Mouse (Mus musculus): ENCODE measurements around the gene Fkbpl. TPM values are rescaled to one million over a fixed set of nuclear protein-coding genes. Genes with fewer than 3 reads are reported as not detected.

Gene Fkbpl
- polyA plus RNA-seq, 1 experiment: 9.9 TPM

DNA sequence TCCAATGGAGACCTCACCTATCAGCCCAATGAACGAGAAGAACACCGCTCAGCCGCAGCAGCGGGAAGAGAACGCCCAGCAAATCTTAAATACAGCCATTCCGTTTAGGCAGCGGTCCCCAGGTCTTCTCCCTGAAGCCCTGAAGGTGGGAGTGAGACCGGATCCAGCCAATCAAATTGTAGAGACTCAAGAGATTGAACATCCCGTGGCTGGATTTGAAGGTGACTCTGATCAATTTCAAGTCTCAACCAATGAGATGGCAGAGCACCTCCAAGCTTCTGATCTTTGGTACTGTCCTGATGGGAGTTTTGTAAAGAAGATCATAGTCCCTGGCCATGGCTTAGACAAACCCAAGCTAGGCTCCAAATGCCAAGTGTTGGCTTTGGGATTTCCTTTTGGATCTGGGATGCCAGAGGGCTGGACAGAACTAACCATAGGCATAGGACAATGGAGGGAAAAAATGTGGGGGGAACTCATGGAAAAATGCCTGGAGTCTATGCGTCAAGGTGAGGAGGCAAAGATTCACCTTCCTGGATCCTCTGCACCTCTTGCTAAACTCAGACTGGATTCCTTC, 779 bp downstream of the Fkbpl start:
- Histone ChIP-seq H3K79me3 (ENCODE audit: low read depth) (peaks cover 3% of the 10 kb centered on the region), H3K79me2 (ENCODE audit: control insufficient read depth, insufficient read depth) (peaks cover 6% of the 10 kb centered on the region), H3ac (ENCODE audit: control insufficient read depth, insufficient read length, low read depth) (peak overlapping the region; percentile 48), H3K36me3 (ENCODE audit: control insufficient read depth, insufficient read depth) (no peaks in the 10 kb centered on the region), H3K27me3 (ENCODE audit: control insufficient read depth, insufficient read depth, insufficient read length) (no peaks in the 10 kb centered on the region), H3K4me3 (ENCODE audit: insufficient read depth, poor library complexity, severe bottlenecking) (peak overlapping the region; percentile 36)
- TF ChIP-seq CEBPB (IDR thresholded peaks at IDR 0.05; ENCODE audit: low read depth) (no peak), MYOG (IDR thresholded peaks at IDR 0.05; ENCODE audit: control insufficient read depth, extremely low read depth, insufficient read length) (no peak), FOSL1 (IDR thresholded peaks at IDR 0.05; ENCODE audit: insufficient read depth, low read length, poor library complexity, severe bottlenecking) (no peak), CTCF (IDR thresholded peaks at IDR 0.05; ENCODE audit: control insufficient read depth, insufficient read depth, insufficient read length) (no peak), MAX (IDR thresholded peaks at IDR 0.05) (no peak), MYOD1 (IDR thresholded peaks at IDR 0.05; ENCODE audit: control insufficient read depth, insufficient read length, low read depth) (no peak), USF1 (IDR thresholded peaks at IDR 0.05; ENCODE audit: low read depth) (no peak)

GRCm38 (mm10) chr17:34645831-34646511, 1.4 kb downstream of the Fkbpl start:
- Histone ChIP-seq H3K4me3 (ENCODE audit: insufficient read depth, poor library complexity, severe bottlenecking) (no peak overlapping the region), H3K79me3 (ENCODE audit: low read depth) (peaks cover 3% of the 10 kb centered on the region), H3K36me3 (ENCODE audit: control insufficient read depth, insufficient read depth) (no peaks in the 10 kb centered on the region), H3K79me2 (ENCODE audit: control insufficient read depth, insufficient read depth) (peaks cover 6% of the 10 kb centered on the region), H3K27me3 (ENCODE audit: control insufficient read depth, insufficient read depth, insufficient read length) (no peaks in the 10 kb centered on the region), H3ac (ENCODE audit: control insufficient read depth, insufficient read length, low read depth) (no peak overlapping the region)
- no peak for TF ChIP-seq CTCF (IDR thresholded peaks at IDR 0.05; ENCODE audit: control insufficient read depth, insufficient read depth, insufficient read length)
- no peak for TF ChIP-seq FOSL1 (IDR thresholded peaks at IDR 0.05; ENCODE audit: insufficient read depth, low read length, poor library complexity, severe bottlenecking)
- TF ChIP-seq MYOD1 (IDR thresholded peaks at IDR 0.05; ENCODE audit: control insufficient read depth, insufficient read length, low read depth): no peak
- no peak for TF ChIP-seq MYOG (IDR thresholded peaks at IDR 0.05; ENCODE audit: control insufficient read depth, extremely low read depth, insufficient read length)
- no peak for TF ChIP-seq USF1 (IDR thresholded peaks at IDR 0.05; ENCODE audit: low read depth)
- TF ChIP-seq MAX (IDR thresholded peaks at IDR 0.05): no peak
- TF ChIP-seq CEBPB (IDR thresholded peaks at IDR 0.05; ENCODE audit: low read depth): no peak

- Histone ChIP-seq H3K79me3 (ENCODE audit: low read depth) (peaks cover 3% of the 10 kb centered on the region), H3K4me3 (ENCODE audit: insufficient read depth, poor library complexity, severe bottlenecking) (peak within 1 kb of the TSS; percentile 91), H3K27me3 (ENCODE audit: control insufficient read depth, insufficient read depth, insufficient read length) (no peaks in the 10 kb centered on the region), H3ac (ENCODE audit: control insufficient read depth, insufficient read length, low read depth) (peak within 1 kb of the TSS; percentile 86), H3K36me3 (ENCODE audit: control insufficient read depth, insufficient read depth) (no peaks in the 10 kb centered on the region), H3K79me2 (ENCODE audit: control insufficient read depth, insufficient read depth) (peaks cover 6% of the 10 kb centered on the region)
- TF ChIP-seq CEBPB (IDR thresholded peaks at IDR 0.05; ENCODE audit: low read depth): no peak
- TF ChIP-seq MAX (IDR thresholded peaks at IDR 0.05): peak; percentile 50
- TF ChIP-seq MYOG (IDR thresholded peaks at IDR 0.05; ENCODE audit: control insufficient read depth, extremely low read depth, insufficient read length): no peak
- TF ChIP-seq USF1 (IDR thresholded peaks at IDR 0.05; ENCODE audit: low read depth): peak; percentile 97
- no peak for TF ChIP-seq FOSL1 (IDR thresholded peaks at IDR 0.05; ENCODE audit: insufficient read depth, low read length, poor library complexity, severe bottlenecking)
- TF ChIP-seq MYOD1 (IDR thresholded peaks at IDR 0.05; ENCODE audit: control insufficient read depth, insufficient read length, low read depth): no peak
- no peak for TF ChIP-seq CTCF (IDR thresholded peaks at IDR 0.05; ENCODE audit: control insufficient read depth, insufficient read depth, insufficient read length)
These were observed 2.6 kb downstream of the Fkbpl start, which contains the start of gene Atf6b for GRCm38 (mm10) chr17:34646906-34647787. Gene Atf6b (plus strand): TSS chr17:34647146.

GRCm38 (mm10) chr17:34648141-34648890, 3.8 kb downstream of the Fkbpl start:
- no peak overlapping the region for H3ac ChIP-seq (ENCODE audit: control insufficient read depth, insufficient read length, low read depth)
- peaks cover 3% of the 10 kb centered on the region for H3K79me3 ChIP-seq (ENCODE audit: low read depth)
- TF ChIP-seq FOSL1 (IDR thresholded peaks at IDR 0.05; ENCODE audit: insufficient read depth, low read length, poor library complexity, severe bottlenecking) (no peak), MYOD1 (IDR thresholded peaks at IDR 0.05; ENCODE audit: control insufficient read depth, insufficient read length, low read depth) (no peak), CEBPB (IDR thresholded peaks at IDR 0.05; ENCODE audit: low read depth) (no peak), MAX (IDR thresholded peaks at IDR 0.05) (no peak), MYOG (IDR thresholded peaks at IDR 0.05; ENCODE audit: control insufficient read depth, extremely low read depth, insufficient read length) (no peak), CTCF (IDR thresholded peaks at IDR 0.05; ENCODE audit: control insufficient read depth, insufficient read depth, insufficient read length) (no peak), USF1 (IDR thresholded peaks at IDR 0.05; ENCODE audit: low read depth) (no peak)
- H3K4me3 ChIP-seq (ENCODE audit: insufficient read depth, poor library complexity, severe bottlenecking): no peak overlapping the region
- H3K79me2 ChIP-seq (ENCODE audit: control insufficient read depth, insufficient read depth): peaks cover 6% of the 10 kb centered on the region
- H3K27me3 ChIP-seq (ENCODE audit: control insufficient read depth, insufficient read depth, insufficient read length): no peaks in the 10 kb centered on the region
- peaks cover 7% of the 10 kb centered on the region for H3K36me3 ChIP-seq (ENCODE audit: control insufficient read depth, insufficient read depth)

Data from C2C12 (cell line).